Mouse (Mus musculus): Measurements from ENCODE around the gene Gm12394.
"Not testable (repeated sequence)": the region's sequence is repeated elsewhere in the genome, so short reads cannot be mapped to it uniquely, and the experiment has no call there.

Gm12394 gene

DNA sequence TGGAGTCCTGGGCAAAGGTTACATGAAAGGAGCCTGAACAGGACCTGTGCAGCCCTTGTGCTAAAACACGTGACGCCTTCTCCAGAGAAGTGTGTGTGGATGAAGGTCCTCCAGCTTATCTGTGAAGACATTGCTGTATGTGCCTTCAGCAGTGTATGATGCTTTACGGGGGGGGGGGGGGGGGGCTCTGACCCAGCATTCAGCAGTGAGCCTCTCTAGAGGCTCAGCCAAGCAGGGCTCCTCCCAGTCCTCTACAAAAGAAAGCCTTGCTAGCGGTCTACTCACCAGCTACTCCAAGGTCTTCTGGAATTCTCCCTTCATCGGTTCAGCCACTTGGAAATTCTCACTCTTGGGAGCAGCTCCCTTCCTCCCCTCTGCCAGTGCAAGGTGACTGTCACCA, 6.9 kb upstream of the Gm12394 start:
- DNase-seq (ENCODE audit: extremely low read depth, insufficient read length, low spot score) = not testable (repeated sequence)

DNA sequence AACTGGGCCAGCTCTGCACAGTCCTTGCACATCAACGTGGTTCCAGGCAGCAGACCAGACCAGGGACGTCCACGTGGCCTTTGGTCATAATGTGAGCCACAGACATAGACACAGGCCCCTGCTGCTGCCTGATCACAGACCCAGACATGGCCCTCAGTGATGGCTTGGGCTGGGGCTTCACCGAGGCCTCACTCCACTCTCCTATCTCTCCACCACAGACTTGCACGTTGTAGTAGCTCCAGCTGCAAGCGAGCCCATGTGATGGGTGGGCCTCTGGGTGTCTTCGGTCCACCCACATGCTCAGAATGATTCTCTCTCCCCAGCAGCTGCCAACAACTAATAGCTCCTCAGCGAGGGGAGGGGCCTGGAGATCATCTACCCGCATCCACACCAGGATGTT, 3.9 kb upstream of the Gm12394 start:
- not testable (repeated sequence) for DNase-seq (ENCODE audit: extremely low read depth, insufficient read length, low spot score)

DNA sequence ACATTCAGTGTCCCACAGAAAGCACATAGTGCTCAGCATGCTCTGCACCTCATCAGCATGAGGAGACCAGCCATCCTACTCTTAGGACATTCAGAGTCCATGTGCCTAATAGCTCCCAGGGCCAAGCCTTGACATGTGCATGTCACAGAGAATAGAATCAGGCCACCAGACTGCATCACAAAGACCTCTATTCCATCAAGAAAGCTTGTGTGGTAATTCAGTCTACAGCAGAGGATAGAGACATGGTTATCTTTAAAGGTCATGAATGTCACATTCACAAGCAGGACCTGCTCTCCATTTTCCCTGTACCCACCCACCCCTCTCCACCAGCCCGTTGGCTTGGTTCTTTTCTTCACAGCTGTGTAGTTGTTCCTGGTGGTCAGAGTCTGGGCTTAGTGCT, 2.8 kb downstream of the Gm12394 start, which contains the start of gene Fam205a1:
TSS of gene Fam205a1 (minus strand) at position 101 of the 400 bp plus-strand sequence.
- not testable (repeated sequence) for DNase-seq (ENCODE audit: extremely low read depth, insufficient read length, low spot score)

DNA sequence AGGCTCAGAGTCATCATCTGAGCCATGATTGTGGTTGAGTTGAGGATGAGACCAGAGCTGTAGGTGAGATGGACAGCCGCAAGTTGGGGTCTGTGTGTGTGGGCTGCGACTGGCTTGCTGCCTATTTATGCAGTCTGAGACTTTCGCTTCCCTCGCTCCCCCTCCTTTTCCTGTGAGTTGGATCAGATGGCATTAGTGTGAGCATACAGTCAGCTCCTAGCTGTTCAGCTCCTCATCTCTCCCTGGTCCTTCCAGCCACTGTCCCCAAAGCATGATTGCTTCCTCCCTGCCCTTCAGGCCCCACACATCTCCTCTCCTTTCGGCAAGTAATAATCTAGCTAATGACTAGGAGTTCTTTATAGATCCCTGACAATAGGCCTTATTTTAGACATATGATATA, 82.7 kb downstream of the Gm12394 start, which contains the start of gene Ccl21a:
TSS of gene Ccl21a (minus strand) at position 101 of the 400 bp plus-strand sequence.
- not testable (repeated sequence) for DNase-seq (ENCODE audit: extremely low read depth, insufficient read length, low spot score)

DNA sequence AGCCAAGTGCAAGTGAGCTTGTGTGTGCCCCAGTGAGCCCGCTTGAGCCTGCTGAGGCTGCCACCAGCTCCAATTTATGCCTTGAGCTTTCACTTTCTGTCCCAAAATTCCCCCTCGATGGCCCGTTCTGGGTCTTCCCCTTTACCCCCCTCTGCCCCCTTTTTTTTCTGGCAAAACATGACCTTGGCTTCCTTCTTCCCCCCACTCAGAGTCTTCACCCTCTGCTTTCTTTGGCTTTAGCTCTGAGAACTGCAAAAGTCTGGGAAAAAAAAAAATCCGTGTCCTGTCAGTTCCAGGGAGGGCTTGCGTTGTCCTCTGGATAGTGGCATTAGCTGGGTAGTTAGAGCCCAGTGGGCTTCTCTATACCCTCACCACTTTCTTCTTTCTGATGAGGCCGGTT, 100.1 kb downstream of the Gm12394 start, which contains the start of gene Ccl19:
TSS of gene Ccl19 (minus strand) at position 101 of the 400 bp plus-strand sequence.
- DNase-seq (ENCODE audit: extremely low read depth, insufficient read length, low spot score) = not testable (repeated sequence)

DNA sequence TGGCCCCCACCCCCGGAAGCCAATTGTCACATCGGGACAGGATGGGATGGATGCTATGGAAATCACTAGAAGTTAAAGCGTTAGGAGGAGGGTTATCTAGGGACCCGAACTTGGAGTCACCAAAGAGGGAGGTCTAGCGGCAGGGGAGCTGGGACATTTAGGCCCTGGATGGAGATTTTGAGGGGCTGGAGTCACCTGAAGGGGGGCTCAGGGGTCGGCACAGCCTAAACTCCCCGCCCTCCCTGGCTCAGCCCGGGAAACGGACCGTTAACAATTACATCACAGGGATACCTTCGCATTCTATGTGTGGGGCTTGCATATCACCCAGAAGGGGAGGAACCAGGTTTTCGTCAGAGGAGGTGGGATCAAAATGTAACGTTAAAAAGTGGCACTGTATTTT, 121.3 kb downstream of the Gm12394 start, which contains the start of gene 4930578G10Rik:
TSS of gene 4930578G10Rik (plus strand) at position 301 of the 400 bp plus-strand sequence.
- not testable (repeated sequence) for DNase-seq (ENCODE audit: extremely low read depth, insufficient read length, low spot score)

Data from 3134 (cell line).